In genomic region chr16:30601946-30602345, GRCm38 (mm10) we compare ENCODE assay signal across 8 mouse cellular contexts. TPM values are rescaled to one million over a fixed set of nuclear protein-coding genes. Genes with fewer than 3 reads are reported as not detected.
DNase-seq lines count a peak whose midpoint lies in the region; ATAC-seq and TF ChIP-seq lines count a peak whose summit lies in the region.

No protein-coding gene starts in this region.

- H3K27me3 ChIP-seq in heart, embryonic 15.5 days: no peaks in the 10 kb centered on the region
- H3K27me3 ChIP-seq in limb, embryonic 13.5 days: peaks cover 31% of the 10 kb centered on the region
- H3K27me3 ChIP-seq in neural tube, embryonic 15.5 days (replicated peaks): peaks cover 13% of the 10 kb centered on the region; the same call in 1 of the 2 replicates

- TF ChIP-seq CTCF in cortical plate, adult 2 months (IDR thresholded peaks at IDR 0.05; ENCODE audit: extremely low read depth, insufficient read depth, low read length): no peak

- in situ Hi-C loops in ES-E14 (cut with MboI; ENCODE audit: low sequenced_read_pairs in 2 of 2, unreplicated experiment in 2 of 2): no loop called here

- peaks cover 13% of the 10 kb centered on the region for H3K36me3 ChIP-seq in ES-E14 (ENCODE audit: control insufficient read depth, insufficient read depth, low read length, poor library complexity, severe bottlenecking)
- H3K36me3 ChIP-seq in heart, embryonic 15.5 days: no peaks in the 10 kb centered on the region
- H3K36me3 ChIP-seq in limb, embryonic 13.5 days: no peaks in the 10 kb centered on the region
- no peaks in the 10 kb centered on the region for H3K36me3 ChIP-seq in neural tube, embryonic 15.5 days

- no peak for ATAC-seq in heart, embryonic 15.5 days (replicated peaks; ENCODE audit: insufficient number of reproducible peaks, insufficient read depth, low FRiP score, low read depth)
- no peak for ATAC-seq in limb, embryonic 13.5 days (ENCODE audit: low FRiP score, low read depth)
- ATAC-seq in neural tube, embryonic 15.5 days (ENCODE audit: low FRiP score): no peak
- ATAC-seq in granulocyte monocyte progenitor cell, adult 5-6 weeks (replicated peaks; ENCODE audit: poor library complexity, severe bottlenecking): no peak

- H3K9me3 ChIP-seq in ES-E14 (ENCODE audit: control insufficient read depth, insufficient read depth, low read depth, low read length): no peaks in the 10 kb centered on the region
- H3K9me3 ChIP-seq in heart, embryonic 15.5 days (replicated peaks): no peaks in the 10 kb centered on the region
- H3K9me3 ChIP-seq in limb, embryonic 13.5 days: no peaks in the 10 kb centered on the region
- H3K9me3 ChIP-seq in neural tube, embryonic 15.5 days (replicated peaks): no peaks in the 10 kb centered on the region

- H3K4me3 ChIP-seq in ES-E14 (ENCODE audit: insufficient read depth in 1 of 2, low read depth in 1 of 2, low read length in 2 of 2, poor library complexity in 1 of 2, severe bottlenecking in 1 of 2): peak overlapping the region; percentile 17 to 80; a peak in 2 of 4 replicates
- H3K4me3 ChIP-seq in cortical plate, adult 2 months (ENCODE audit: insufficient read depth, low read length): peak overlapping the region; percentile 74
- peak overlapping the region; percentile 95 for H3K4me3 ChIP-seq in heart, embryonic 15.5 days
- H3K4me3 ChIP-seq in limb, embryonic 13.5 days: peak overlapping the region; percentile 59
- H3K4me3 ChIP-seq in neural tube, embryonic 15.5 days (replicated peaks): peak overlapping the region; percentile 80

- H3K9ac ChIP-seq in ES-E14 (ENCODE audit: insufficient read depth, low read depth, low read length, poor library complexity, severe bottlenecking): peak overlapping the region; percentile 27; the same call in 1 of the 2 replicates
- H3K9ac ChIP-seq in heart, embryonic 15.5 days: peak overlapping the region; percentile 1; the same call in 1 of the 2 replicates
- peak overlapping the region; percentile 35; the same call in 1 of the 2 replicates for H3K9ac ChIP-seq in limb, embryonic 13.5 days
- H3K9ac ChIP-seq in neural tube, embryonic 15.5 days (replicated peaks): 0 out of 2 replicates have a peak overlapping the region, but pooled peaks have one; percentile 18

- H3K27ac ChIP-seq in ES-E14 (ENCODE audit: insufficient read depth, low read depth, low read length, poor library complexity, severe bottlenecking): no peak overlapping the region
- 0 out of 2 replicates have a peak overlapping the region, but pooled peaks have one; percentile 24 for H3K27ac ChIP-seq in cortical plate, adult 2 months (ENCODE audit: insufficient read depth, low read length)
- peak overlapping the region; percentile 94 for H3K27ac ChIP-seq in heart, embryonic 15.5 days
- peak overlapping the region; percentile 48; the same call in 1 of the 2 replicates for H3K27ac ChIP-seq in limb, embryonic 13.5 days
- H3K27ac ChIP-seq in neural tube, embryonic 15.5 days (replicated peaks): 0 out of 2 replicates have a peak overlapping the region, but pooled peaks have one; percentile 84

- no peak for DNase-seq in ES-E14 (ENCODE audit: low read depth, low spot score)
- DNase-seq in layer of hippocampus, postnatal 36 days: no peak
- DNase-seq in frontal cortex, postnatal 25 days (ENCODE audit: low spot score in 2 of 2): no peak

- peak overlapping the region; percentile 96 for H3K4me2 ChIP-seq in heart, embryonic 15.5 days
- peak overlapping the region; percentile 97 for H3K4me2 ChIP-seq in limb, embryonic 13.5 days (replicated peaks)
- H3K4me2 ChIP-seq in neural tube, embryonic 15.5 days: peak overlapping the region; percentile 97

- H3K4me1 ChIP-seq in ES-E14 (ENCODE audit: control insufficient read depth in 2 of 2, insufficient read depth in 2 of 2, low read length in 2 of 2, poor library complexity in 1 of 2): peaks cover 13 to 35% of the 10 kb centered on the region in 2 experiments; a peak in 2 of 4 replicates
- H3K4me1 ChIP-seq in cortical plate, adult 2 months (ENCODE audit: control insufficient read depth, insufficient read depth, low read length): no peaks in the 10 kb centered on the region
- H3K4me1 ChIP-seq in heart, embryonic 15.5 days (replicated peaks): peaks cover 49% of the 10 kb centered on the region
- H3K4me1 ChIP-seq in limb, embryonic 13.5 days: peaks cover 68% of the 10 kb centered on the region
- peaks cover 60% of the 10 kb centered on the region for H3K4me1 ChIP-seq in neural tube, embryonic 15.5 days

- no peak for TF ChIP-seq POLR2A in cortical plate, adult 2 months (IDR thresholded peaks at IDR 0.05; ENCODE audit: extremely low read depth, insufficient read depth, low read length)

- 32% methylated on average over 7 of the region's 7 CpGs for WGBS in heart, embryonic 15.5 days
- WGBS in limb, embryonic 13.5 days: 9% methylated on average over 7 of the region's 7 CpGs
- WGBS in neural tube, embryonic 15.5 days: 33% methylated on average over 7 of the region's 7 CpGs

TF ChIP-seq in ES-E14, 5 proteins besides CTCF, POLR2A, EP300 and RAD21:
- no peak for TF ChIP-seq CHD2 (IDR thresholded peaks at IDR 0.05; ENCODE audit: low read depth, low read length)

RNA-seq across cellular contexts. Expression of gene Fam43a, which starts 2.4 kb away (rescaled TPM):
- total RNA-seq in ES-E14 (2012; rRNA removed): 20.1 and 22.2 TPM in 2 replicates
- 14.8 and 15.6 TPM in 2 replicates for polyA plus RNA-seq in cortical plate, adult 2 months (2012; rRNA removed)
- polyA plus RNA-seq in heart, embryonic 15.5 days (2015; fragmentation: Nextera tagmentation; extraction: Ambion mirVana): 17.5 and 20.5 TPM in 2 replicates
- 13.8 and 13.9 TPM in 2 replicates for polyA plus RNA-seq in limb, embryonic 13.5 days (2015; fragmentation: Nextera tagmentation; extraction: Ambion mirVana)
- polyA plus RNA-seq in neural tube, embryonic 15.5 days (2015; fragmentation: Nextera tagmentation; extraction: Ambion mirVana): 23.1 and 24.7 TPM in 2 replicates
- total RNA-seq in layer of hippocampus, postnatal 36 days (2021): 10 to 100 TPM in 1 of 2 experiments, 1 to 10 TPM in 1; 9.6 to 13.6 TPM
- 7.5 and 9.6 TPM in 2 replicates for total RNA-seq in granulocyte monocyte progenitor cell, adult 5-6 weeks (2014; fragmentation: Nextera tagmentation)
- total RNA-seq in granulocyte monocyte progenitor cell, adult 5-6 weeks (2017): 7.2 and 11.9 TPM in 2 replicates

RNA-seq across cellular contexts. Expression of gene Lsg1, which starts 14.6 kb away (rescaled TPM):
- total RNA-seq in ES-E14 (2012; rRNA removed): 78.0 and 87.2 TPM in 2 replicates
- polyA plus RNA-seq in cortical plate, adult 2 months (2012; rRNA removed): 15.5 and 17.6 TPM in 2 replicates
- 34.8 and 36.2 TPM in 2 replicates for polyA plus RNA-seq in heart, embryonic 15.5 days (2015; fragmentation: Nextera tagmentation; extraction: Ambion mirVana)
- 75.7 and 81.8 TPM in 2 replicates for polyA plus RNA-seq in limb, embryonic 13.5 days (2015; fragmentation: Nextera tagmentation; extraction: Ambion mirVana)
- polyA plus RNA-seq in neural tube, embryonic 15.5 days (2015; fragmentation: Nextera tagmentation; extraction: Ambion mirVana): 44.1 and 50.9 TPM in 2 replicates
- total RNA-seq in layer of hippocampus, postnatal 36 days (2021): 10 to 100 TPM; 17.1 to 19.8 TPM
- total RNA-seq in granulocyte monocyte progenitor cell, adult 5-6 weeks (2014; fragmentation: Nextera tagmentation): 48.8 and 48.9 TPM in 2 replicates
- total RNA-seq in granulocyte monocyte progenitor cell, adult 5-6 weeks (2017): 59.3 and 74.0 TPM in 2 replicates

RNA-seq across cellular contexts. Expression of gene Tmem44, which starts 51.3 kb away (rescaled TPM):
- 4.2 and 9.2 TPM in 2 replicates for total RNA-seq in ES-E14 (2012; rRNA removed)
- polyA plus RNA-seq in cortical plate, adult 2 months (2012; rRNA removed): 92.0 and 101 TPM in 2 replicates
- 19.3 and 22.2 TPM in 2 replicates for polyA plus RNA-seq in heart, embryonic 15.5 days (2015; fragmentation: Nextera tagmentation; extraction: Ambion mirVana)
- 26.0 and 29.2 TPM in 2 replicates for polyA plus RNA-seq in limb, embryonic 13.5 days (2015; fragmentation: Nextera tagmentation; extraction: Ambion mirVana)
- 57.5 and 64.7 TPM in 2 replicates for polyA plus RNA-seq in neural tube, embryonic 15.5 days (2015; fragmentation: Nextera tagmentation; extraction: Ambion mirVana)
- 10 to 100 TPM; 32.3 to 38.0 TPM for total RNA-seq in layer of hippocampus, postnatal 36 days (2021)
- total RNA-seq in granulocyte monocyte progenitor cell, adult 5-6 weeks (2014; fragmentation: Nextera tagmentation): 1.4 TPM in 1 of 2 replicates, not detected in the other
- 0.21 and 0.30 TPM in 2 replicates for total RNA-seq in granulocyte monocyte progenitor cell, adult 5-6 weeks (2017)
